Mouse (Mus musculus) hindbrain, embryonic 11.5 days (tissue): Measurements from ENCODE around the gene Ly6g6f. TPM values are rescaled to one million over a fixed set of nuclear protein-coding genes. Genes with fewer than 3 reads are reported as not detected.

Experiments used
- ATAC-seq: fragments of 200-750 bp; cut with Nextera tagmentation; 2 replicates; pipeline ENCODE4 v1.8.0; 2017; ENCODE audit warnings: mild to moderate bottlenecking, moderate TSS enrichment, moderate library complexity; ENCODE audit not compliant: low FRiP score
- DNase-seq: peaks from one replicate; pipeline ENCODE4 v3.0.0-alpha.2; 2015; ENCODE audit warnings: low spot score
- H3K27ac ChIP-seq: fragments of 300-500 bp; sonication (generic); 2 replicates; pipeline ENCODE4 v1.5.1; 2014; ENCODE audit warnings: mild to moderate bottlenecking, low read depth, low read length
- H3K27me3 ChIP-seq: fragments of 300-500 bp; sonication (generic); 2 replicates; pipeline ENCODE4 v1.6.1; 2014; ENCODE audit warnings: mild to moderate bottlenecking, low read length, moderate library complexity, mixed read lengths; ENCODE audit not compliant: control insufficient read depth, insufficient read depth
- H3K36me3 ChIP-seq: fragments of 300-500 bp; sonication (generic); 2 replicates; pipeline ENCODE4 v1.6.1; 2014; ENCODE audit warnings: mild to moderate bottlenecking, low read length, moderate library complexity, mixed read lengths; ENCODE audit not compliant: control insufficient read depth, insufficient read depth
- H3K4me1 ChIP-seq: fragments of 300-500 bp; sonication (generic); replicated peaks from 2 replicates; pipeline ENCODE4 v1.6.1; 2014; ENCODE audit warnings: low read length, mixed read lengths; ENCODE audit not compliant: control insufficient read depth, insufficient read depth
- H3K4me2 ChIP-seq: fragments of 300-500 bp; sonication (generic); replicated peaks from 2 replicates; pipeline ENCODE4 v1.6.1; 2014; ENCODE audit warnings: mild to moderate bottlenecking, low read depth, low read length
- H3K4me3 ChIP-seq: fragments of 300-500 bp; sonication (generic); 2 replicates; pipeline ENCODE4 v1.5.1; 2014; ENCODE audit warnings: low read depth, low read length
- H3K9ac ChIP-seq: fragments of 300-500 bp; sonication (generic); 2 replicates; pipeline ENCODE4 v1.6.1; 2014; ENCODE audit warnings: low read depth, low read length
- H3K9me3 ChIP-seq: fragments of 300-500 bp; sonication (generic); 2 replicates; pipeline ENCODE4 v1.6.1; 2016; ENCODE audit warnings: low read length; ENCODE audit not compliant: control insufficient read depth
- WGBS: fragments of 180-500 bp; shearing (Covaris S2); extraction: QIAGEN DNeasy Blood & Tissue Kit; methylation state at CpG from one replicate; pipeline ENCODE4 v1.1.7; 2014; 5-methylcytosine and 5-hydroxymethylcytosine counted together
- polyA plus RNA-seq: library from polyadenylated mRNA; unstranded; fragments of >200 nt; fragmentation: Nextera tagmentation; extraction: Ambion mirVana; gene quantifications from 2 replicates; pipeline ENCODE4 v1.2.1, GENCODE M21; 2014

The Ly6g6f gene
- polyA plus RNA-seq, 1 experiment from 2014 or later = 0.29 TPM

DNA sequence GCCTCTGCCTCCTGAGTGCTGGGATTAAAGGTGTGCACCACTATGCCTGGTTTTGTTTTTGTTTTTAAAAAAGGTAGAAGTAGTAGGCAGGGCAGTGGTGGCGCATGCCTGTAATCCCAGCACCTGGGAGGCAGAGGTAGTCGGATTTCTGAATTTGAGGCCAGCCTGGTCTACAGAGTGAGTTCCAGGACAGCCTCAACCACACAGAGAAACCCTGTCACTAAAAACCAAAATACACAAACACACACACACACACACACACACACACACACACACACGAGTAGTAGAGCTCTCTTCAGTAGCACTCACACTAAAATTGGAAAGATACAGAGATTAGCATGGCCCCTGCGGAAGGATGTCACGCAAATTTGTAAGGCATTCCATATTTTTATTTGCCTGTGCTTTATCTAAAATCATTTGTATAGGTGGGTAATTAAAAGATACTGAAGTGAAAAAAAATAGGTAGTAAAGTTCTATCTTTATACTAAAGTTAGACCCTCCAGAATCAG lies 36.4 kb downstream of the Ly6g6f start:
- H3K4me2 ChIP-seq = no peak overlapping the region; the same call in 1 of the 2 replicates
- ATAC-seq = no peak
- H3K4me3 ChIP-seq = no peak overlapping the region; the same call in 1 of the 2 replicates
- peaks cover 4% of the 10 kb centered on the region; the same call in 1 of the 2 replicates for H3K4me1 ChIP-seq
- H3K9ac ChIP-seq = no peak overlapping the region
- H3K27ac ChIP-seq = peak overlapping the region; percentile 95
- 0 out of 2 replicates have a peak, but pooled peaks cover under 1% of the 10 kb centered on the region for H3K36me3 ChIP-seq
- no peak for DNase-seq
- WGBS = 71% methylated on average over 5 of the region's 5 CpGs
- H3K9me3 ChIP-seq = no peaks in the 10 kb centered on the region
- H3K27me3 ChIP-seq = no peaks in the 10 kb centered on the region

DNA sequence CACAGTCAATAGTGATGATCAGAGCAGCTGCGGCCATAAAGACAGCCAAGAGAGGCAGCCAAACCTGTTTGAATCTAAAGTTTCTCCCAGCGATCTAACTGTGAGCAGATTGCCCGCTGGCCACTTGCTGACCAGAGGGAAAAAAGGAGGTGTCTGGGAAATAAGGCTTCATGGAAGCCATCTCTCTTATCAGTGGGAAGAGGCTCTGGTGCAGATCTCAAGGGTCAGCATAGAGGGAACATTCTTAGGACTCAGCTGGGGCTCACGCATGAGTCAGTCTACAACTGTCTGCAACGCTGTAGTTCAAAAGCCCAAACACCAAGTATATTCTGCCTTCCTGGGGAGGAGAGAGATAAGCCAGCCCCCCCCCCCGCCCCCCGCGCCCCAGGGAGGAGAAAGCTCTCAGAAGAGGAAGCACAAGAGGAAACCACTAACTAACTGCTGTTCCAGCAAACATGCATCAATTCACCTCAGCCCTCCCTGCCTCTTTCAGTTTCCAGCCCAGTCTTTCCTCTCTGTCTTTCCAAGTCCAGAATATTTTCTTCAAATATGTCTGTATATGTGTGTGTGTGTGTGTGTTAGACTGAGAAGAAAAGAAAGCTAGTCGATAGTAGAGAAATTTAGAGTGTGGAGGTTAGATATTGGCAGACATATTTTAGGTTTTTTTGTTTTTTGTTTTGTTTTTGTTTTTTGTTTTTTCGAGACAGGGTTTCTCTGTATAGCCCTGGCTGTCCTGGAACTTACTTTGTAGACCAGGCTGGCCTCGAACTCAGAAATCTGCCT lies 37.1 kb downstream of the Ly6g6f start:
- H3K27me3 ChIP-seq = no peaks in the 10 kb centered on the region
- no peak for DNase-seq
- ATAC-seq = no peak
- H3K4me1 ChIP-seq = peaks cover 4% of the 10 kb centered on the region; the same call in 1 of the 2 replicates
- no peak overlapping the region for H3K27ac ChIP-seq
- H3K9me3 ChIP-seq = no peaks in the 10 kb centered on the region
- no peak overlapping the region for H3K4me3 ChIP-seq
- WGBS = 44% methylated on average over 11 of the region's 11 CpGs
- no peak overlapping the region for H3K4me2 ChIP-seq
- H3K36me3 ChIP-seq = no peaks in the 10 kb centered on the region
- no peak overlapping the region for H3K9ac ChIP-seq

DNA sequence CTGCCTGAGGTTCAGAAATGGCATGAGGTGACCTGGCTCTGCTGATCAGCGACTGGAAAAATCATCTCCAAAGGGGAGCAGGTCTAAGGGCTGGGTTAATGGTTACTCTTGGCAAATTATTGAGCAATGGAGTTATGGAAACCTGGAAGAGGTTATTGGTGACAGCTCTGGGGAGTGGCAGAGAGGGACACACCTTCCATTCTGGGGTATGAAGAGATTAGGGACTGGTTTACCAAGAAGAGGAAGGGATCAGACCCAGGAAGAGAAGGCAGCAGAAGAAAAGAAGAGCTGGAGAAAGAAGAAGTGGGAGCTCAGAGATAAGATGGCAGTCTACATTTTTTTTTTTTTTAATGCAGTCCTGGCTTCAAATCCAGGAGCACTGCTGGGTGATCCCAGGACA lies 37.7 kb downstream of the Ly6g6f start:
- no peak for ATAC-seq
- Histone ChIP-seq H3K9me3 (no peaks in the 10 kb centered on the region), H3K4me1 (peaks cover 4% of the 10 kb centered on the region; the same call in 1 of the 2 replicates), H3K4me2 (no peak overlapping the region), H3K27ac (no peak overlapping the region), H3K4me3 (no peak overlapping the region), H3K27me3 (no peaks in the 10 kb centered on the region), H3K9ac (no peak overlapping the region), H3K36me3 (no peaks in the 10 kb centered on the region)
- 58% methylated on average over 1 of the region's 1 CpGs for WGBS
- DNase-seq = no peak

DNA sequence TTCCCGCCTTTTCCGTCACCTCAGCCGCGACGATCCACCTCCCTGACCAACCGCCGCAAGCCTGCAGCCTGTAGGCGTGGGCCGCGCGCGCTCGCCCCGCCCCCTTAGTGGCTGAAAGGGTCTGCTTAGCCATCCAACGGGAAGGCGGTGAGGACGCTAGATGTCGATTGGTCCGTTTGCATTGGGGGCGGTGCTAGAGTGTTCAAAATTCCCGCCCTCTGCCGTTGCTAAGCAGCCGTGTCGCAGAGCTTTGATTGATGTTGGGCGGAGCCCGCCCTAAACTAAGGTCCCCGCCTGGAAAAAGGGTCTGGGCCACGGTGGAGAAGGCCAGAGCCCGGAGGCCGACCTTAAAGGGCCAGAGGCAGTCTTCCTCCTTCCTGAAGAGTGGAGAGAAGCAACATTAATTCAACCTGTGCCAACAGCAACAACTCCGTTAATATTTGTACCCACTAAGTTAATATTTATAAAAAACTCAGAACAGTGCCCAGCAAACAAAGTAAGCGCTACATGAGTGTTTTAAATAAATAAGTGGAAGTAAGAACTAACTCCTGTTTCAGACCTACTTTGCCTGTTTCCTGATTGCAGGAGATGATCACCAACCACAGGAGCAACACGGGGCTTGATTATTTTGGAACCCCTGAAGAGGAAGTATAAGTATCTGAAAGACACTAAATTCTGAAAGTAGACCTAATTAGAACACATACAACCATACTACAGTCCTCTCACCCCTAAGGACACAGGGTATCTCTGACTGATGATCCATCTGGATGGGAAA lies 38.5 kb downstream of the Ly6g6f start, which contains the start of gene Msh5:
Gene Msh5 (minus strand): TSS at position 65 of the 775 bp plus-strand sequence.
- Histone ChIP-seq H3K36me3 (no peaks in the 10 kb centered on the region), H3K9ac (peak within 1 kb of the TSS; percentile 76), H3K4me1 (peaks cover 4% of the 10 kb centered on the region; the same call in 1 of the 2 replicates), H3K4me2 (peak within 1 kb of the TSS; percentile 92), H3K27me3 (no peaks in the 10 kb centered on the region), H3K9me3 (no peaks in the 10 kb centered on the region), H3K4me3 (peak within 1 kb of the TSS; percentile 49), H3K27ac (peak within 1 kb of the TSS; percentile 70)
- ATAC-seq = peak; percentile 98
- WGBS = 3% methylated on average over 31 of the region's 33 CpGs
- DNase-seq = peak; percentile 100

DNA sequence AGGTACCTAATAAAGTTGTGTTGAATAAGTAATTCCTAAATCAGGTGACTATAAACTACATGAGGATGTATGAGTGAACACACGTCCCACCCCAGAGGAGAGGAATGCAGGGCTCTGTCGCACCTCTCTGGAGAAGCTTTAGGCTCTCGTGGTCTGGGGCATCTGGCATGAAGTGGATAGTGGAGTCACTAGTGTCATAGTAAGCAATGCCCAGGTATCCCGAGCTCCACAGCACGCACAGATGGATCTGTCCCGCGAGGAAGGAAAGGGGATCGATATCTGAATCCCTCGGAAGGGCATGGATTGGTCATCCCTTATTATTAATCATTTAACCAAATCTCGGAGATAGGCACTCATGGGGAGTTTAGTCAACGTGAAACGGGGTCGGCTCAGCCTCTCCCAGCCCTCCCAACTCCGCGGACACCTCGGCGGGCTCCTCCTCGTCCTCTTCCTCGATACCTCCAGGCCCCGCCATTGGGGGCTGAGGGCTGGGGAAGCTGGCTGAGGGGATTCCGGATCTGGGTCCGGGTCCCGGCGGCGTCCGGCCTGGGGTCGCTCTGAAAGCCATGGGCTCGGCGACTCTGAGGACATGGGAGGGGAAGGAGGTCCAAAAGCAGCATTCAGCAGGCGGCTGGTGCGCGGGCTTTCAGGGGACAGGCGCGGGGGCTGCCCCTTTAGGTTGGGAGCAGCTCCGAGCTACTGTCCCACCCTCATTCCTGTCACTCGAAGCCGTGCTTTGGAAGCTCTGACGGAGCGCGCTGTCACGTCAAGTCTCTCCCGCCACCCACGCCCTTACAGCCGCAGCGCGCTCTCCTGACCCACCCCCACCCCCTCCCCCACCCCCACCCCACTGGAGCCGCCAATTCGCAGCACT lies 39.4 kb downstream of the Ly6g6f start:
- ATAC-seq (peak; percentile 73), DNase-seq (no peak)
- peak overlapping the region; percentile 92 for H3K4me2 ChIP-seq
- H3K27me3 ChIP-seq = no peaks in the 10 kb centered on the region
- H3K9me3 ChIP-seq = no peaks in the 10 kb centered on the region
- no peaks in the 10 kb centered on the region for H3K36me3 ChIP-seq
- WGBS = 5% methylated on average over 39 of the region's 48 CpGs
- peak overlapping the region; percentile 76 for H3K9ac ChIP-seq
- no peaks in the 10 kb centered on the region; the same call in 1 of the 2 replicates for H3K4me1 ChIP-seq
- peak overlapping the region; percentile 70 for H3K27ac ChIP-seq
- H3K4me3 ChIP-seq = peak overlapping the region; percentile 49

DNA sequence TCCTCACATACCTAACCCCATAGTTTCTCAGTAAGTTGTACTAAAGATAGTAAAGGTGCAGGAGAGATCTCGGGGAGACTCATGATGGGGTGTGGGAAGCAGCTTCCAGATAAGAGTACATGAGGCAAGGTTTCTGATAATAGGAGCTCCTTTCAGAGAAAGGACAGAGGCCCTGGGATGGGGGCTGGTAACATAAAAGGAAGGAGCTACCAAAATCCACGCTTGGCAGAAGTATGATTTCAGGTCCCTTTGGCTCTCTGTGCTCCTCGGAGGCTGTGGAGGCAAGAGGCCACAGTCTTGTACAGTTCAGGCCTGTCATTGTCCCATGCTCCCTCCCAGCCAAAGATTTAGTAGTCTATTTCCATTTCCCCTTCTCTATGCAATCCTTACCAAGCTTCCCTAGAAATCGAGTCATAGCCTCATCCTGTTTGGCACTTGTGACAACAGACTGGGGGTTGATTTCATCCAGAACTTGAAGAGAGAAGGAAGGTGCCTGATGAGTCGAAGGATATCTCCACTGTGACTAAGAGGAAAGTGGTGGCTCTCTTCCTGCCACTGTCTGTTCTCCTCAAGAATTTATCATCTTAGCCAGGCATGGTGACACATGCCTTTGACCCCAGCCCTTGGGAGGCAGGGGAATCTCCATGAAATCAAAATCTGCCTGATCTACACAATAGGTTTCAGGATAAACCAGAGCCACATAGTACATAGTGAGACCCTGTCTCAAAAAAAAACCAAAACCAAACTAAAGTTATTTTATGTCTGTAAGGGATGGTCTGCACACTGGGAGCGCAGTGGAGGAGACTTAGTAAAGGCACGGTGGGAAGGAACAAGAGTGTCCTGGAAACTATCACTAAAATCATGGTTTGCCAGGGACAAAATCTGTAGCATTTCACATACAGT lies 40.3 kb downstream of the Ly6g6f start:
- Histone ChIP-seq H3K27me3 (no peaks in the 10 kb centered on the region), H3K4me1 (no peaks in the 10 kb centered on the region; the same call in 1 of the 2 replicates), H3K4me3 (no peak overlapping the region), H3K36me3 (no peaks in the 10 kb centered on the region), H3K4me2 (peak overlapping the region; percentile 92; the same call in 1 of the 2 replicates), H3K9ac (no peak overlapping the region; the same call in 1 of the 2 replicates), H3K9me3 (no peaks in the 10 kb centered on the region), H3K27ac (no peak overlapping the region)
- no peak for ATAC-seq
- 86% methylated on average over 7 of the region's 7 CpGs for WGBS
- DNase-seq = no peak

DNA sequence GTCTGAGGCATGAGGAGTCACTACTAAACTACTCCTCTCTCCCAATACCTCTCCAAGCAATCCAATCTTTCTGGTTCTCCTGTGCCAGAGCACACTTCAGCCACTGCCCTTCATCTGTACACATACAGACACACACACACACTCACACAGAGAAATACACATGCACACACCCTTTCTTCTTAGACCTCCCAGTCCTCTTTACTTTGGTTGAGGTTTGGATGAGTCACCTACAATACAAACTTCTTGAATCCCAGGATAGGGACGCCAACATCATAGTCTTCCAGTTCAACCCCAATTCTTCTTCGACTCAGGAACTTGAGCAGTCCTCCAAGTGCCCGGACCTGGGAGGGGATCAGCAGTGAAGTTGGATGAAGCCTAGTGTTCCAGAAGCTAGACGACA lies 41.6 kb downstream of the Ly6g6f start:
- Histone ChIP-seq H3K36me3 (no peaks in the 10 kb centered on the region), H3K9ac (no peak overlapping the region), H3K4me3 (no peak overlapping the region), H3K9me3 (no peaks in the 10 kb centered on the region), H3K4me2 (no peak overlapping the region), H3K4me1 (no peaks in the 10 kb centered on the region), H3K27ac (no peak overlapping the region), H3K27me3 (no peaks in the 10 kb centered on the region)
- no peak for DNase-seq
- no peak for ATAC-seq
- 89% methylated on average over 4 of the region's 4 CpGs for WGBS
